Mouse (Mus musculus) fibroblast of lung, adult 2 months (primary cell): ENCODE data around the gene Xpo4.

ENCODE experiments used
- DNase-seq: peaks from one replicate; pipeline ENCODE4 v3.0.0-alpha.2; 2011; ENCODE audit warnings: low read depth

Gene Xpo4

GRCm38 (mm10) chr14:57536820-57537219 lies 128.4 kb downstream of the Xpo4 start:
- DNase-seq = no peak

- no peak for DNase-seq
These were observed 129.6 kb downstream of the Xpo4 start for GRCm38 (mm10) chr14:57535646-57536045.

- no peak for DNase-seq
These were observed 130.3 kb downstream of the Xpo4 start for GRCm38 (mm10) chr14:57534961-57535360.

- DNase-seq = no peak
These were observed 130.9 kb downstream of the Xpo4 start for GRCm38 (mm10) chr14:57534346-57534745.

GRCm38 (mm10) chr14:57533841-57534240 lies 131.4 kb downstream of the Xpo4 start:
- no peak for DNase-seq

- no peak for DNase-seq
These were observed 132.0 kb downstream of the Xpo4 start for GRCm38 (mm10) chr14:57533214-57533613.

GRCm38 (mm10) chr14:57532577-57532976 lies 132.7 kb downstream of the Xpo4 start:
- no peak for DNase-seq

- DNase-seq = no peak
These were observed 135.3 kb downstream of the Xpo4 start for GRCm38 (mm10) chr14:57529786-57530515.

- no peak for DNase-seq
These were observed 136.0 kb downstream of the Xpo4 start for GRCm38 (mm10) chr14:57529086-57529785.

GRCm38 (mm10) chr14:57527598-57527997 lies 137.6 kb downstream of the Xpo4 start:
- no peak for DNase-seq
